Mouse (Mus musculus): ENCODE data around the gene Baz1b.
A peak's percentile ranks its signal among the peaks of the same experiment; 100 is the strongest.

GRCm38 (mm10) chr5:135202763-135203162, 15.7 kb downstream of the Baz1b start:
- TF ChIP-seq POLR2A (IDR thresholded peaks at IDR 0.05; ENCODE audit: insufficient read length, low read depth), result no peak
- peak; percentile 86 for TF ChIP-seq USF1 (IDR thresholded peaks at IDR 0.05; ENCODE audit: low read depth)
- no peak for TF ChIP-seq POLR2AphosphoS2 (IDR thresholded peaks at IDR 0.05; ENCODE audit: insufficient read length, low read depth)
- no peak for TF ChIP-seq MYOD1 (IDR thresholded peaks at IDR 0.05; ENCODE audit: control insufficient read depth in 1 of 3, insufficient read length in 2 of 3, low read depth in 2 of 3)
- TF ChIP-seq E2F4 (IDR thresholded peaks at IDR 0.05; ENCODE audit: insufficient read depth), result no peak
- no peak for TF ChIP-seq TCF12 (IDR thresholded peaks at IDR 0.05; ENCODE audit: insufficient read depth, poor library complexity, severe bottlenecking)
- no peak for TF ChIP-seq MYOG (IDR thresholded peaks at IDR 0.05; ENCODE audit: control insufficient read depth in 1 of 3, insufficient read depth in 1 of 3, insufficient read length in 2 of 3, low read depth in 2 of 3)
- TF ChIP-seq MAX (IDR thresholded peaks at IDR 0.05; ENCODE audit: low read depth), result no peak
- TF ChIP-seq SRF (IDR thresholded peaks at IDR 0.05; ENCODE audit: control insufficient read depth, insufficient read length, low read depth), result no peak
- TF ChIP-seq CEBPB (IDR thresholded peaks at IDR 0.05; ENCODE audit: insufficient read depth, poor library complexity, severe bottlenecking), result no peak
- no peak for TF ChIP-seq TCF3 (IDR thresholded peaks at IDR 0.05; ENCODE audit: insufficient read length, low read depth)
- no peak for TF ChIP-seq REST (IDR thresholded peaks at IDR 0.05; ENCODE audit: insufficient read depth, insufficient read length)

All from myocyte (in vitro differentiated cells).